Mouse (Mus musculus) lung, postnatal 0 days (tissue): ENCODE measurements around the gene Syt8. TPM values are rescaled to one million over a fixed set of nuclear protein-coding genes. Genes with fewer than 3 reads are reported as not detected.

Source experiments
- ATAC-seq: fragments of 200-750 bp; cut with Nextera tagmentation; 2 replicates; pipeline ENCODE4 v1.8.0; 2017; ENCODE audit warnings: moderate library complexity
- DNase-seq: peaks from one replicate; pipeline ENCODE4 v3.0.0-alpha.2; 2016; ENCODE audit warnings: low spot score
- H3K27ac ChIP-seq: fragments of 300-500 bp; sonication (generic); 2 replicates; pipeline ENCODE4 v1.5.1; 2014; ENCODE audit warnings: antibody characterized with exemption, mild to moderate bottlenecking, low read length, mixed read lengths
- H3K27me3 ChIP-seq: fragments of 300-500 bp; sonication (generic); replicated peaks from 2 replicates; pipeline ENCODE4 v1.6.1; 2014; ENCODE audit warnings: low read length, mixed read lengths; ENCODE audit not compliant: insufficient read depth
- H3K36me3 ChIP-seq: fragments of 300-500 bp; sonication (generic); 2 replicates; pipeline ENCODE4 v1.6.1; 2014; ENCODE audit warnings: low read length, mixed read lengths; ENCODE audit not compliant: insufficient read depth
- H3K4me1 ChIP-seq: fragments of 300-500 bp; sonication (generic); 2 replicates; pipeline ENCODE4 v1.6.1; 2014; ENCODE audit warnings: antibody characterized with exemption, low read depth, low read length, mixed read lengths; ENCODE audit not compliant: insufficient read depth
- H3K4me2 ChIP-seq: fragments of 300-500 bp; sonication (generic); replicated peaks from 2 replicates; pipeline ENCODE4 v1.6.1; 2014; ENCODE audit warnings: low read depth, mild to moderate bottlenecking, low read length, moderate library complexity, mixed read lengths
- H3K4me3 ChIP-seq: fragments of 300-500 bp; sonication (generic); 2 replicates; pipeline ENCODE4 v1.5.1; 2014; ENCODE audit warnings: low read depth, low read length
- H3K9ac ChIP-seq: fragments of 300-500 bp; sonication (generic); replicated peaks from 2 replicates; pipeline ENCODE4 v1.6.1; 2014; ENCODE audit warnings: low read depth, mild to moderate bottlenecking
- H3K9me3 ChIP-seq: fragments of 300-500 bp; sonication (generic); 2 replicates; pipeline ENCODE4 v1.6.1; 2016; ENCODE audit warnings: low read length, mixed read lengths
- CTCF ChIP-seq: IDR thresholded peaks from 2 replicates; pipeline ENCODE4 v1.5.1; 2016; ENCODE audit warnings: antibody characterized with exemption, mild to moderate bottlenecking
- EP300 ChIP-seq: IDR thresholded peaks from 2 replicates; pipeline ENCODE4 v1.6.1; 2016; ENCODE audit warnings: antibody characterized with exemption, mild to moderate bottlenecking, control low read depth
- WGBS: fragments of 180-500 bp; shearing (Covaris S2); extraction: QIAGEN DNeasy Blood & Tissue Kit; methylation state at CpG from one replicate; pipeline ENCODE4 v1.1.7; 2014; 5-methylcytosine and 5-hydroxymethylcytosine counted together
- polyA plus RNA-seq: library from polyadenylated mRNA; unstranded; fragments of >200 nt; fragmentation: Nextera tagmentation; extraction: Ambion mirVana; gene quantifications from 2 replicates; pipeline ENCODE4 v1.2.1, GENCODE M21; 2015

Syt8 gene
- polyA plus RNA-seq, 1 experiment from 2014 or later, result 0.47 TPM

- Histone ChIP-seq H3K27me3 (no peaks in the 10 kb centered on the region), H3K9ac (no peak overlapping the region), H3K4me3 (no peak overlapping the region), H3K4me2 (no peak overlapping the region), H3K36me3 (no peaks in the 10 kb centered on the region), H3K4me1 (peaks cover 8% of the 10 kb centered on the region; the same call in 1 of the 2 replicates), H3K9me3 (no peaks in the 10 kb centered on the region), H3K27ac (no peak overlapping the region)
- TF ChIP-seq CTCF, result no peak
- no peak for TF ChIP-seq EP300
- WGBS, result 46% methylated on average over 11 of the region's 11 CpGs
- ATAC-seq, result no peak
- DNase-seq, result no peak
Observed at GRCm38 (mm10) chr7:142483136-142483535, 48.5 kb downstream of the Syt8 start.

DNA sequence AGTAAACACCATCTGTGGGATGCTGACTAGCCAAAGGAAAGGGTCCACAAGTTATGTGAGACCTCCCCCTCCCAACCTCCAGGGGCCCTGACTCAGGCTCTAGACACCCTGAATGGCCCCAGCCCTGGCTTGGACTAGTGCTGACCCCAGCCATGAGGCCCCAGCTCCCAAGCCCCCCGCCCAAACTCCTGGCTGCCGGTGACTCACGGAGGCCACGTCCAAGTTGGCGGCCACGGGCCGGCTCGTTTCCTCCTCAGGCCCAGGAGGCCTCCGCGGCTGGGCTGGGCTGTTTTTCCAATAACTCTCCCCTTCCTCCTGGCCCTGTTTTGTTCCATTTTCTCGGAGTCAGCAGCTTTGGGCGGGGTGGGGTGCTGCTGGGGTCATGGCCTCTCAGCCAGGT is 50.1 kb downstream of the Syt8 start:
- no peaks in the 10 kb centered on the region for H3K9me3 ChIP-seq
- ATAC-seq (no peak), DNase-seq (no peak)
- no peak overlapping the region for H3K4me3 ChIP-seq
- no peak overlapping the region for H3K27ac ChIP-seq
- no peaks in the 10 kb centered on the region for H3K36me3 ChIP-seq
- TF ChIP-seq EP300, result no peak
- TF ChIP-seq CTCF, result no peak
- no peaks in the 10 kb centered on the region for H3K27me3 ChIP-seq
- WGBS, result 73% methylated on average over 12 of the region's 12 CpGs
- no peak overlapping the region for H3K4me2 ChIP-seq
- H3K4me1 ChIP-seq, result peaks cover 8% of the 10 kb centered on the region; the same call in 1 of the 2 replicates
- no peak overlapping the region for H3K9ac ChIP-seq

- no peak overlapping the region for H3K9ac ChIP-seq
- no peaks in the 10 kb centered on the region for H3K9me3 ChIP-seq
- no peaks in the 10 kb centered on the region for H3K36me3 ChIP-seq
- ATAC-seq (no peak), DNase-seq (no peak)
- WGBS, result 74% methylated on average over 7 of the region's 8 CpGs
- H3K4me2 ChIP-seq, result no peak overlapping the region
- no peak for TF ChIP-seq CTCF
- TF ChIP-seq EP300, result no peak
- H3K4me1 ChIP-seq, result peaks cover under 1% of the 10 kb centered on the region; the same call in 1 of the 2 replicates
- H3K4me3 ChIP-seq, result no peak overlapping the region
- no peak overlapping the region for H3K27ac ChIP-seq
- H3K27me3 ChIP-seq, result no peaks in the 10 kb centered on the region
Observed at GRCm38 (mm10) chr7:142486751-142487162, 52.1 kb downstream of the Syt8 start.

GRCm38 (mm10) chr7:142487341-142487859 is 52.8 kb downstream of the Syt8 start:
- peak; percentile 84 for DNase-seq
- ATAC-seq, result peak; percentile 53
- Histone ChIP-seq H3K4me3 (no peak overlapping the region), H3K4me1 (no peaks in the 10 kb centered on the region), H3K9me3 (no peaks in the 10 kb centered on the region), H3K36me3 (no peaks in the 10 kb centered on the region), H3K27ac (no peak overlapping the region), H3K4me2 (no peak overlapping the region), H3K9ac (no peak overlapping the region), H3K27me3 (no peaks in the 10 kb centered on the region)
- 24% methylated on average over 9 of the region's 9 CpGs for WGBS
- TF ChIP-seq CTCF (peak; percentile 78), EP300 (no peak)

GRCm38 (mm10) chr7:142488053-142488452 is 53.4 kb downstream of the Syt8 start:
- no peak overlapping the region for H3K4me3 ChIP-seq
- no peaks in the 10 kb centered on the region for H3K27me3 ChIP-seq
- no peak overlapping the region for H3K27ac ChIP-seq
- H3K4me2 ChIP-seq, result no peak overlapping the region
- H3K9me3 ChIP-seq, result no peaks in the 10 kb centered on the region
- ATAC-seq (no peak), DNase-seq (no peak)
- 76% methylated on average over 3 of the region's 3 CpGs for WGBS
- no peaks in the 10 kb centered on the region for H3K4me1 ChIP-seq
- TF ChIP-seq CTCF (no peak), EP300 (no peak)
- H3K36me3 ChIP-seq, result no peaks in the 10 kb centered on the region
- H3K9ac ChIP-seq, result no peak overlapping the region

Other genes starting within 250 kb of the Syt8 start
- not detected in 2 replicates for gene Gm10153, start 244.5 kb upstream of the Syt8 start, polyA plus RNA-seq
- gene Krtap5-3, start 233.5 kb upstream of the Syt8 start, polyA plus RNA-seq, result not detected in 2 replicates
- gene Gm7579, start 223.0 kb upstream of the Syt8 start, polyA plus RNA-seq, result not detected in 2 replicates
- not detected in 2 replicates for gene Krtap5-5, start 204.9 kb upstream of the Syt8 start, polyA plus RNA-seq
- not detected in 2 replicates for gene Gm40460, start 193.8 kb upstream of the Syt8 start, polyA plus RNA-seq
- gene Gm2431, start 176.5 kb upstream of the Syt8 start, polyA plus RNA-seq, result not detected in 2 replicates
- not detected in 2 replicates for gene Gm4559, start 160.5 kb upstream of the Syt8 start, polyA plus RNA-seq
- not detected in 2 replicates for gene Krtap5-1, start 137.7 kb upstream of the Syt8 start, polyA plus RNA-seq
- not detected in 2 replicates for gene Krtap5-4, start 131.3 kb upstream of the Syt8 start, polyA plus RNA-seq
- gene Ifitm10, start 61.1 kb upstream of the Syt8 start, polyA plus RNA-seq, result 15.0 and 15.5 TPM in 2 replicates
- gene Gm49369, start 52.2 kb upstream of the Syt8 start, polyA plus RNA-seq, result 0.80 TPM in 1 of 2 replicates, not detected in the other
- 469 and 481 TPM in 2 replicates for gene Ctsd, start 46.8 kb upstream of the Syt8 start, polyA plus RNA-seq
- 1.9 and 2.1 TPM in 2 replicates for gene Tnni2, start 7.0 kb downstream of the Syt8 start, polyA plus RNA-seq
- gene Lsp1, start 26.0 kb downstream of the Syt8 start, polyA plus RNA-seq, result 90.8 and 92.3 TPM in 2 replicates
- 1.5 and 2.2 TPM in 2 replicates for gene Tnnt3, start 64.0 kb downstream of the Syt8 start, polyA plus RNA-seq
- 15.2 and 15.7 TPM in 2 replicates for gene Mrpl23, start 97.8 kb downstream of the Syt8 start, polyA plus RNA-seq
- 131 and 135 TPM in 2 replicates for gene Igf2, start 232.0 kb downstream of the Syt8 start, polyA plus RNA-seq
- gene Gm49394, start 235.1 kb downstream of the Syt8 start, polyA plus RNA-seq, result not detected in 2 replicates